Mouse (Mus musculus) mouse embryonic stem cell (cell line): ENCODE results near the gene Pde3a.

Experiments used
- in situ Hi-C, 2 experiments: fragments of 300-500 bp; cut with MboI; formaldehyde crosslinking; loops; 1 replicate in 1 of 2; 3 replicates in 1 of 2; pipeline ENCODE4 v1.14.3; 2019 to 2020; ENCODE audit warnings: low sequenced_read_pairs in 2 of 2, low pct_unique_long_range_greater_than_20kb in 1 of 2, mixed read lengths in 1 of 2; ENCODE audit not compliant: unreplicated experiment in 1 of 2

Pde3a gene

GRCm38 (mm10) chr6:141248691-141249584 lies at the start of gene Pde3a:
Gene Pde3a (plus strand): TSS chr6:141249269.
- in situ Hi-C loops, result no loop called here

GRCm38 (mm10) chr6:141200173-141200615 lies 48.9 kb upstream of the Pde3a start:
- in situ Hi-C loops, result no loop called here

DNA sequence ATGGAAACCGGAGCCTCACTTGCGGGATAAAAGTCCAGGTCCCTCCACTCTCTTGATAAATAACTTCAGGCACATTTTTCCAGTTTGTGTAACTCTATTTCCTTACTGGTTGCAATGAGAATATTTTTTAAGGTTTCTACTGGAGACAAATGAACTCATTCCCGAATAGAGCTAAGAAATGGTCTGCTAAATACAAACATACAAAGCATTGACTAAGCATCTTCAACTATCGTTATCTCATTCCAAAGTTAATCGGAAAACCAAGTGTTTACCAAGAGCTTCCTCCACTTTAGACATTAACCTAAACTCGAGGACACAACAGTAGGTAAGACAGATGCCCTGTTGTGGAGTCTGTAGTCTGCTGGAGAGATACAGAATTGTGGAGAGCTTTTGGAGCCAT lies 41.5 kb upstream of the Pde3a start:
- in situ Hi-C loops, result no loop called here

DNA sequence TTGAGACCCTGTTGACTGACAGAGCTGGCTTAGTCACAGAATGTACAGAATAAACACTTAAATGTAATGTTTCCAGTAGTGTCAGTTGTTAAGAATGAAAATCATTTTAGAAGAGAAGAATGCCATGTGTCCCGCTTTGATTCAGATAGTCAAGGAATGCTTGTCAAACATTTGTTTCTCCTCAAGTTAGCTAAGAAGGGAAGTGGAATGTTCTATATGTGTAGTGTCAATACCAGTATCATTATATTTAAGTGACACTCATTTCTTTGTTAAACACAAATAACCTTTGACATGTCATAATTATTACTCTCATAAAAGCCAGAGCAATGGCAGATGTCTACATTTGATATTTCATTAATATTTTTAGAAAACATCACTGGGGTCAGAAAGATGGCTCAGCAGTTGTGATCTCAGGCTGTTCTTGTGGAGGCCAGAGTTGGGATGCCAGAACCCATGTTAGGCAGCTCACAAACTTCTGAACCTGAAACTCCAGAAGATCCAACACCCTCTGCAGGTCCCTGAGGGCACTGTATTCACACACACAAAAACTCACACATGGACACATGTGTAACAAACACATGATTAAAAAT lies 40.7 kb upstream of the Pde3a start:
- in situ Hi-C loops, result no loop called here

GRCm38 (mm10) chr6:141210021-141210420 lies 39.0 kb upstream of the Pde3a start:
- in situ Hi-C loops, result no loop called here

DNA sequence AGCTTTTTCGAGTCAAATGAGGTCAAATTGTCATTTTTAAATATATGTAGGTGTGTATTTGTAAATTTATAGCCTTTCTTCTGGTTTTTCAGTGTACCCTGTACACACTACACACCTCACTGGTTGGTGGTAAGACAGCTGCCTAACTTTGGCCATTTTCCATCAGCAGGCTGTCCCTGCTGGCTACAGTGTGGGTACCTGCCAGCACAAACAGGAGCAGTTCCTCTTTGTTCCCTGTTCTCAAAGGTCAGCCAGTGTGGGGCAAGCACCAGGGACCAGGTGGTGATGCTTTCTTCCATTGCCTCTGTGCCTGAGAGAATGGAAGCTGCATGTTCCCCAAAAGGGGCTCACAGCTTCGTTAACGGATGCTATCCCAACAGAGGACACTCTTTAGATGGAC lies 28.0 kb upstream of the Pde3a start:
- in situ Hi-C loops, result no loop called here

GRCm38 (mm10) chr6:141226851-141227657 lies 22.0 kb upstream of the Pde3a start:
- in situ Hi-C loops, result no loop called here

GRCm38 (mm10) chr6:141227658-141228005 lies 21.4 kb upstream of the Pde3a start:
- in situ Hi-C loops, result no loop called here

- in situ Hi-C loops, result no loop called here
These were observed 16.2 kb upstream of the Pde3a start for GRCm38 (mm10) chr6:141232756-141233382.

DNA sequence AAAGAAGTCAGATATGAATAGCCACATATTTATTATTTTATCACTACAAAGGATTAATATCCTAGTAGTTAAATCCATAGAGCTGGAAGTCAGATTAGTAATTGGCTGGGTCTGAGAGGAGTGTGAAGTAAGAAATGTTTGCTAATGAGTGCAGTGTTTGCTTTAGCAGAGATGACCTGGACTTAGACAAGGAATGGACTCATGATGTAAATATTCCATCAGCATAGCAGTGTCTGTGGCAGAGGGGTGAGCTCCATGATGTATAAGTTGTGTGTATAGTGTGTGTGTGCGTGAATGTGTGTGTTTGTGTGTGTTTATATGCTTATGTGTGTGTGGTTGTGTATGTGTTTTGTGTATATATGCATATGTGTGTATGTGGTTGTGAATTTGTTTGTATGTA lies 7.3 kb upstream of the Pde3a start:
- in situ Hi-C loops, result no loop called here

- in situ Hi-C loops, result no loop called here
These were observed 4.0 kb upstream of the Pde3a start for GRCm38 (mm10) chr6:141245089-141245488.

GRCm38 (mm10) chr6:141246391-141246790 lies 2.7 kb upstream of the Pde3a start:
- in situ Hi-C loops, result no loop called here

DNA sequence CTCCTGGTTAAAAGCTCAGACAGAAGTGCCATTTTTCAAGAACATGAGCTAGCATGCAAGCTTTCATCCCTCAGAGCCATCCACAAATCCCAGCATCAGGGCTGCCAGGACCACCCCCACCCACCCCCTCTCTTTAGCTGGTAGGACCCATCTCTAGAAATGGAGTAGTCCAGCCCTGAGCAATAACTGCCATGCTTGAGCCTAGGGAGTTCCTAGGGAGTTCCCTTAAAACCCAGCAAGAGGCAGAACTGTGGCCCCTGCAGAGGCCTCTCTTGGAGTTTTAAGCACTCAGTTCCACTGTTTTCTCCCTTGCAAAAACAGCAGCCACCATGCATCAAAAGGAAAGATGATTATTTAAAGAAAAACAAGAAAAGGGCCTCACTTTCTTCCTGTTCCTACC lies 988 bp upstream of the Pde3a start:
- in situ Hi-C loops, result no loop called here

DNA sequence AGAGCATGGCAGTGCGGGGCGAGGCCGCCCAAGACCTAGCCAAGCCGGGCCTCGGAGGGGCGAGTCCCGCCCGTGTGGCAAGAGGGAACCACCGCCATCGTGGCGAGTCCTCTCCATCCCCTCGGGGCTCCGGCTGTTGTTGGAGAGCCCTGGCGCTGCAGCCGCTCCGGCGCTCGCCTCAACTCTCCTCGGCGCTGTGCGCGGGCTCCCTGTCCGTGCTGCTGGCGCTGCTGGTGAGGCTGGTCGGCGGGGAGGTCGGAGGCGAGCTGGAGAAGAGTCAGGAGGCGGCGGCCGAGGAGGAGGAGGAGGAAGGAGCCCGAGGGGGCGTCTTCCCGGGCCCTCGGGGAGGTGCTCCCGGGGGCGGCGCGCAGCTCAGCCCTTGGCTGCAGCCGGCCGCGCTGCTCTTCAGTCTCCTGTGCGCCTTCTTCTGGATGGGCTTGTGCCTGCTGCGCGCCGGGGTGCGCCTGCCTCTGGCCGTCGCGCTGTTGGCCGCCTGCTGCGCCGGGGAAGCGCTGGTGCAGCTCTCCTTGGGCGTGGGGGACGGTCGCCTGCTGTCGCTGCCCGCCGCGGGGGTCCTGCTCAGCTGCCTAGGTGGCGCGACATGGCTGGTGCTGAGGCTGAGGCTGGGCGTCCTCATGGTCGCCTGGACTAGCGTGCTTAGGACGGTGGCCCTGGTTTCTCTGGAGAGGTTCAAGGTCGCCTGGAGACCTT lies 671 bp downstream of the Pde3a start:
- in situ Hi-C loops, result no loop called here

DNA sequence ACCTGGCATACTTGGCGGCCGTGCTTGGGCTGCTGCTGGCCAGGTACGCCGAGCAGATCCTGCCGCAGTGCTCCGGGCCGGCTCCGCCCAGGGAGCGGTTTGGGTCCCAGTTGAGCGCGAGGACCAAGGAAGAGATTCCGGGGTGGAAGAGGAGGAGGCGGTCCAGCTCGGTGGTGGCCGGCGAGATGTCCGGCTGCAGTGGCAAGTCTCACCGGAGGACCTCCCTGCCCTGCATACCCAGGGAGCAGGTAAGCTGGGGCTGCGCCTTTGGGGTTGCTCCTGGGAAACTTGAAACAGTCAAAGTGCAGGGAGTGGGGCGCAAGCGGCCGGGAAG lies 1.2 kb downstream of the Pde3a start:
- in situ Hi-C loops, result no loop called here

DNA sequence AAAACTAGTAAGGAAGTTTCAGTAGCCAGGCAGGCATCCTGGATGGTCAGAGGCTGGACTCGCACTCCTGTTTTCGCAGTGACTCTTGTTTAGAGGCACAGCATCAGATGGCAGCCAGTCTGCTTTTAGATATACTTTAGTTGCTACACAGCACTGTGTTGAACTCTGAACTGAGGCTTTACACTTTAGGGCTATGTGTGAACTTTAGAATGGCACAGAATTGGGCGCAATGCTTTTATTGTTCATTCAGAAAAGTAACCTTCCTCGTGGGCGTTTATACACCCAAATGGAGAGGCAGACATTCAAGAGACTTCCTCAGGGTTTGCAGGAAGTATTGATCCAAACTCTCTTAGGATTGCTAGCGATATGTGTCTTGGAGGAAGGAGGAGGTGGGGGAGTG lies 1.9 kb downstream of the Pde3a start:
- in situ Hi-C loops, result no loop called here

GRCm38 (mm10) chr6:141252520-141252919 lies 3.5 kb downstream of the Pde3a start:
- in situ Hi-C loops, result no loop called here

- in situ Hi-C loops, result no loop called here
These were observed 5.9 kb downstream of the Pde3a start for GRCm38 (mm10) chr6:141254956-141255355.
